In the genomic region with DNA sequence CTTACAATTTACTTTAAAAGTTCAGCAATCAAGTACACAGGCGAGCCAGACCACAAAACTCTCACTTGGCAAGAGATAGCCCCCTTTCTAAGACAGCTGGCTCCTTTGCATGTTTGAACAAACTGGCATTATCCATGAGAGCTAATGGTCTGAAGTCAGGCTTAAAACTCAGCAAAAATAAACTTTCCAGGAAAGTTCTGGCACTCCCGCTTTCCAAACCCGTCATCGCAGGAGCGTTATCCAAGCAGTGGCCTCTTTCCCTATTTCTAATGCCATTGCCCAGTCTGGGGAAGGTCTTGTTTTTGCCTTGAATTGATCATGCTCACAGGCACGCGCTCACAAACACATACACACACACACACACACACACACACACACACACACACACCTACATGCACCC, we compare ENCODE assay signal across 15 mouse cellular contexts.
"Had no signal": no experiment of that assay in that cellular context is flagged by ENCODE, and none has a peak within 500 bp of the region (broad histone marks: within the 10 kb centered on the region; RNA-seq: fewer than 3 reads in every experiment).

No protein-coding gene starts in this region.

- H3K9me3 ChIP-seq: neural tube, embryonic 15.5 days had no signal

- H3K4me2 ChIP-seq: neural tube, embryonic 15.5 days; stomach, embryonic 15.5 days had no signal

- H3K27me3 ChIP-seq: neural tube, embryonic 15.5 days; stomach, embryonic 15.5 days had no signal

- H3K36me3 ChIP-seq: neural tube, embryonic 15.5 days; stomach, embryonic 15.5 days had no signal

- H3K4me3 ChIP-seq: neural tube, embryonic 15.5 days; stomach, embryonic 15.5 days had no signal

- DNase-seq: retina, postnatal 1 day; right cerebral cortex, adult 18-20 months; right cerebral cortex, postnatal 14 days; right cerebral cortex, postnatal 25 days; right cerebral cortex, postnatal 4 days; spleen, adult 18-20 months; thymus, adult 18-20 months; thymus, adult 2 months; thymus, postnatal 14 days; thymus, postnatal 25 days; thymus, postnatal 36 days; thymus, postnatal 4 days had no signal

- H3K9ac ChIP-seq: neural tube, embryonic 15.5 days; stomach, embryonic 15.5 days had no signal

- H3K27ac ChIP-seq: neural tube, embryonic 15.5 days; stomach, embryonic 15.5 days; stomach, postnatal 0 days had no signal
